Mouse (Mus musculus) embryonic facial prominence, embryonic 15.5 days (tissue): ENCODE results near the gene Pkmyt1. TPM values are rescaled to one million over a fixed set of nuclear protein-coding genes. Genes with fewer than 3 reads are reported as not detected.

Source experiments
- polyA plus RNA-seq: library from polyadenylated mRNA; unstranded; fragments of >200 nt; fragmentation: Nextera tagmentation; extraction: Ambion mirVana; gene quantifications from 2 replicates; pipeline ENCODE4 v1.2.1, GENCODE M21; 2015

Gene Pkmyt1
- polyA plus RNA-seq, 1 experiment from 2014 or later = 55.8 TPM

Other genes with a start within 250 kb of the Pkmyt1 start
- gene Vmn2r117, start 246.6 kb upstream of the Pkmyt1 start, polyA plus RNA-seq = not detected in 2 replicates
- 17.8 and 19.5 TPM in 2 replicates for gene Zfp213, start 162.1 kb upstream of the Pkmyt1 start, polyA plus RNA-seq
- gene Zfp13, start 126.8 kb upstream of the Pkmyt1 start, polyA plus RNA-seq = 13.4 and 14.1 TPM in 2 replicates
- 0.08 and 0.14 TPM in 2 replicates for gene Zscan10, start 125.5 kb upstream of the Pkmyt1 start, polyA plus RNA-seq
- gene Mmp25, start 81.1 kb upstream of the Pkmyt1 start, polyA plus RNA-seq = 0.76 and 0.81 TPM in 2 replicates
- 15.8 and 17.0 TPM in 2 replicates for gene Bicdl2, start 65.8 kb upstream of the Pkmyt1 start, polyA plus RNA-seq
- 95.7 and 102 TPM in 2 replicates for gene Hcfc1r1, start 52.7 kb upstream of the Pkmyt1 start, polyA plus RNA-seq
- 42.2 and 42.9 TPM in 2 replicates for gene Thoc6, start 52.5 kb upstream of the Pkmyt1 start, polyA plus RNA-seq
- gene Tnfrsf12a, start 48.9 kb upstream of the Pkmyt1 start, polyA plus RNA-seq = 29.5 and 33.2 TPM in 2 replicates
- 19.8 and 20.2 TPM in 2 replicates for gene Cldn6, start 47.1 kb upstream of the Pkmyt1 start, polyA plus RNA-seq
- 13.8 and 18.3 TPM in 2 replicates for gene Cldn9, start 42.3 kb upstream of the Pkmyt1 start, polyA plus RNA-seq
- 1.0 and 1.1 TPM in 2 replicates for gene 1520401A03Rik, start 3.6 kb upstream of the Pkmyt1 start, polyA plus RNA-seq
- 20.9 and 27.2 TPM in 2 replicates for gene Paqr4, start 14.5 kb downstream of the Pkmyt1 start, polyA plus RNA-seq
- gene Kremen2, start 19.5 kb downstream of the Pkmyt1 start, polyA plus RNA-seq = 36.8 and 38.2 TPM in 2 replicates
- gene Flywch1, start 45.3 kb downstream of the Pkmyt1 start, polyA plus RNA-seq = 71.9 and 72.1 TPM in 2 replicates
- gene Flywch2, start 59.7 kb downstream of the Pkmyt1 start, polyA plus RNA-seq = 38.3 and 44.0 TPM in 2 replicates
- gene Srrm2, start 64.2 kb downstream of the Pkmyt1 start, polyA plus RNA-seq = 489 and 525 TPM in 2 replicates
- gene Elob, start 102.8 kb downstream of the Pkmyt1 start, polyA plus RNA-seq = 1,038 and 1,104 TPM in 2 replicates
- gene Prss33, start 109.7 kb downstream of the Pkmyt1 start, polyA plus RNA-seq = 0.49 and 0.85 TPM in 2 replicates
- gene Prss32, start 117.5 kb downstream of the Pkmyt1 start, polyA plus RNA-seq = 0.12 TPM in 1 of 2 replicates, not detected in the other
- gene Prss41, start 117.8 kb downstream of the Pkmyt1 start, polyA plus RNA-seq = 1.8 and 2.0 TPM in 2 replicates
- gene Prss21, start 141.7 kb downstream of the Pkmyt1 start, polyA plus RNA-seq = not detected in 2 replicates
- gene Dcpp1, start 154.5 kb downstream of the Pkmyt1 start, polyA plus RNA-seq = 3.1 TPM in 1 of 2 replicates, not detected in the other
- not detected in 2 replicates for gene Dcpp2, start 154.5 kb downstream of the Pkmyt1 start, polyA plus RNA-seq
- gene Dcpp3, start 191.1 kb downstream of the Pkmyt1 start, polyA plus RNA-seq = 1.0 and 6.6 TPM in 2 replicates
- gene Sbp, start 215.3 kb downstream of the Pkmyt1 start, polyA plus RNA-seq = not detected in 2 replicates
- not detected in 2 replicates for gene Sbpl, start 228.9 kb downstream of the Pkmyt1 start, polyA plus RNA-seq